Mouse (Mus musculus) forebrain, embryonic 15.5 days (tissue): Measurements from ENCODE around the gene Gm45711. TPM values are rescaled to one million over a fixed set of nuclear protein-coding genes. Genes with fewer than 3 reads are reported as not detected.
"Not testable (repeated sequence)": the region's sequence is repeated elsewhere in the genome, so short reads cannot be mapped to it uniquely, and the experiment has no call there.

Source experiments
- ATAC-seq: fragments of 200-750 bp; cut with Nextera tagmentation; replicated peaks from 2 replicates; pipeline ENCODE4 v1.8.0; 2017; ENCODE audit warnings: mild to moderate bottlenecking, moderate TSS enrichment, moderate library complexity
- H3K27ac ChIP-seq: fragments of 300-500 bp; sonication (generic); replicated peaks from 2 replicates; pipeline ENCODE4 v1.5.1; 2015; ENCODE audit warnings: mild to moderate bottlenecking, inconsistent platforms
- H3K27me3 ChIP-seq: fragments of 300-500 bp; sonication (generic); 2 replicates; pipeline ENCODE4 v1.6.1; 2015; ENCODE audit warnings: inconsistent platforms
- H3K36me3 ChIP-seq: fragments of 300-500 bp; sonication (generic); 2 replicates; pipeline ENCODE4 v1.6.1; 2015; ENCODE audit warnings: mild to moderate bottlenecking, inconsistent platforms
- H3K4me1 ChIP-seq: fragments of 300-500 bp; sonication (generic); 2 replicates; pipeline ENCODE4 v1.6.1; 2015; ENCODE audit warnings: inconsistent platforms
- H3K4me2 ChIP-seq: fragments of 300-500 bp; sonication (generic); replicated peaks from 2 replicates; pipeline ENCODE4 v1.6.1; 2015; ENCODE audit warnings: mild to moderate bottlenecking, inconsistent platforms
- H3K4me3 ChIP-seq: fragments of 300-500 bp; sonication (generic); 2 replicates; pipeline ENCODE4 v1.5.1; 2015; ENCODE audit warnings: mild to moderate bottlenecking, inconsistent platforms
- H3K9ac ChIP-seq: fragments of 300-500 bp; sonication (generic); replicated peaks from 2 replicates; pipeline ENCODE4 v1.6.1; 2015; ENCODE audit warnings: mild to moderate bottlenecking, inconsistent platforms
- H3K9me3 ChIP-seq: fragments of 300-500 bp; sonication (generic); 2 replicates; pipeline ENCODE4 v1.6.1; 2016; ENCODE audit warnings: inconsistent platforms
- WGBS: fragments of 180-500 bp; shearing (Covaris S2); methylation state at CpG from one replicate; pipeline ENCODE4 v1.1.7; 2015; ENCODE audit warnings: mixed read lengths; 5-methylcytosine and 5-hydroxymethylcytosine counted together
- polyA plus RNA-seq: library from polyadenylated mRNA; unstranded; fragments of >200 nt; fragmentation: Nextera tagmentation; extraction: Ambion mirVana; gene quantifications from 2 replicates; pipeline ENCODE4 v1.2.1, GENCODE M21; 2015

Gene Gm45711
- polyA plus RNA-seq, 1 experiment from 2014 or later: not detected

- WGBS: 94% methylated on average over 3 of the region's 3 CpGs
- not testable (repeated sequence) for H3K9ac ChIP-seq, ATAC-seq, H3K4me1 ChIP-seq, H3K4me3 ChIP-seq, H3K27ac ChIP-seq, H3K9me3 ChIP-seq, H3K36me3 ChIP-seq, H3K4me2 ChIP-seq, H3K27me3 ChIP-seq
Measured at GRCm38 (mm10) chr8:104312023-104312422, 2.1 kb upstream of the Gm45711 start.

GRCm38 (mm10) chr8:104308341-104308740 is 1.5 kb downstream of the Gm45711 start:
- not testable (repeated sequence) for H3K27me3 ChIP-seq, H3K9ac ChIP-seq, ATAC-seq, H3K4me3 ChIP-seq, H3K27ac ChIP-seq, H3K4me2 ChIP-seq, H3K9me3 ChIP-seq, H3K4me1 ChIP-seq, H3K36me3 ChIP-seq
- 74% methylated on average over 6 of the region's 6 CpGs for WGBS

GRCm38 (mm10) chr8:104304962-104305361 is 4.9 kb downstream of the Gm45711 start:
- no peak for ATAC-seq
- WGBS: 90% methylated on average over 11 of the region's 11 CpGs
- Histone ChIP-seq H3K4me3 (no peak overlapping the region), H3K4me2 (no peak overlapping the region), H3K36me3 (no peaks in the 10 kb centered on the region), H3K27me3 (no peaks in the 10 kb centered on the region), H3K9me3 (no peaks in the 10 kb centered on the region), H3K27ac (no peak overlapping the region), H3K9ac (no peak overlapping the region), H3K4me1 (peaks cover 14% of the 10 kb centered on the region)

- not testable (repeated sequence) for H3K27me3 ChIP-seq, H3K9me3 ChIP-seq, H3K9ac ChIP-seq, H3K27ac ChIP-seq, H3K4me2 ChIP-seq, H3K4me3 ChIP-seq, H3K36me3 ChIP-seq, ATAC-seq
- peaks cover 14% of the 10 kb centered on the region for H3K4me1 ChIP-seq
- WGBS: 95% methylated on average over 4 of the region's 4 CpGs
Measured at GRCm38 (mm10) chr8:104302536-104302935, 7.3 kb downstream of the Gm45711 start.

- not testable (repeated sequence) for H3K9ac ChIP-seq, H3K4me3 ChIP-seq, H3K36me3 ChIP-seq, H3K4me2 ChIP-seq, H3K27me3 ChIP-seq, H3K9me3 ChIP-seq
- Histone ChIP-seq H3K4me1 (peaks cover 14% of the 10 kb centered on the region), H3K27ac (0 out of 2 replicates have a peak overlapping the region, but pooled peaks have one; percentile 11)
- WGBS: 0% methylated on average over 3 of the region's 3 CpGs
- peak; percentile 88 for ATAC-seq
Measured at GRCm38 (mm10) chr8:104301577-104301976, 8.3 kb downstream of the Gm45711 start.

- no peaks in the 10 kb centered on the region for H3K4me1 ChIP-seq
- H3K4me3 ChIP-seq: no peak overlapping the region
- 85% methylated on average over 1 of the region's 1 CpGs for WGBS
- ATAC-seq: no peak
- no peak overlapping the region for H3K4me2 ChIP-seq
- H3K27ac ChIP-seq: no peak overlapping the region
- H3K9me3 ChIP-seq: no peaks in the 10 kb centered on the region
- H3K36me3 ChIP-seq: no peaks in the 10 kb centered on the region
- no peaks in the 10 kb centered on the region for H3K27me3 ChIP-seq
- H3K9ac ChIP-seq: no peak overlapping the region
Measured at GRCm38 (mm10) chr8:104294396-104294795, 15.5 kb downstream of the Gm45711 start.

- H3K27me3 ChIP-seq, H3K9me3 ChIP-seq, H3K4me2 ChIP-seq, H3K4me3 ChIP-seq, H3K9ac ChIP-seq, H3K36me3 ChIP-seq, H3K27ac ChIP-seq, H3K4me1 ChIP-seq, ATAC-seq: not testable (repeated sequence)
- 89% methylated on average over 12 of the region's 12 CpGs for WGBS
Measured at GRCm38 (mm10) chr8:104293081-104293480, 16.8 kb downstream of the Gm45711 start, which contains the start of gene Cmtm2a. Gene Cmtm2a (minus strand): TSS chr8:104293181.

GRCm38 (mm10) chr8:104268937-104269440 is 40.9 kb downstream of the Gm45711 start:
- Histone ChIP-seq H3K4me2 (no peak overlapping the region), H3K4me1 (no peaks in the 10 kb centered on the region), H3K9me3 (no peaks in the 10 kb centered on the region), H3K27ac (no peak overlapping the region), H3K27me3 (no peaks in the 10 kb centered on the region), H3K36me3 (peaks cover 3% of the 10 kb centered on the region; the same call in 1 of the 2 replicates), H3K9ac (no peak overlapping the region), H3K4me3 (no peak overlapping the region)
- ATAC-seq: no peak
- whole genome bisulfite sequencing: 86% methylated on average over 6 of the region's 6 CpGs

GRCm38 (mm10) chr8:104268368-104268767 is 41.5 kb downstream of the Gm45711 start:
- H3K4me1 ChIP-seq: no peaks in the 10 kb centered on the region
- H3K4me2 ChIP-seq: no peak overlapping the region
- H3K9me3 ChIP-seq: no peaks in the 10 kb centered on the region
- H3K9ac ChIP-seq: no peak overlapping the region
- no peak overlapping the region for H3K27ac ChIP-seq
- ATAC-seq: no peak
- peaks cover 10% of the 10 kb centered on the region; the same call in 1 of the 2 replicates for H3K36me3 ChIP-seq
- H3K4me3 ChIP-seq: no peak overlapping the region
- H3K27me3 ChIP-seq: no peaks in the 10 kb centered on the region

- H3K4me2 ChIP-seq, ATAC-seq, H3K27ac ChIP-seq, H3K9me3 ChIP-seq, H3K9ac ChIP-seq, H3K4me3 ChIP-seq, H3K27me3 ChIP-seq, H3K4me1 ChIP-seq: not testable (repeated sequence)
- peaks cover 10% of the 10 kb centered on the region; the same call in 1 of the 2 replicates for H3K36me3 ChIP-seq
- 96% methylated on average over 22 of the region's 22 CpGs for WGBS
Measured at GRCm38 (mm10) chr8:104264271-104264935, 45.5 kb downstream of the Gm45711 start.

GRCm38 (mm10) chr8:104261802-104262201 is 48.1 kb downstream of the Gm45711 start:
- H3K27me3 ChIP-seq, H3K9me3 ChIP-seq, H3K27ac ChIP-seq, H3K4me3 ChIP-seq, ATAC-seq, H3K4me1 ChIP-seq, H3K9ac ChIP-seq, H3K4me2 ChIP-seq: not testable (repeated sequence)
- H3K36me3 ChIP-seq: peaks cover 30% of the 10 kb centered on the region
- WGBS: 94% methylated on average over 5 of the region's 5 CpGs

- WGBS: 80% methylated on average over 3 of the region's 3 CpGs
- peaks cover 7% of the 10 kb centered on the region for H3K36me3 ChIP-seq
- no peaks in the 10 kb centered on the region for H3K27me3 ChIP-seq
- H3K4me2 ChIP-seq: no peak overlapping the region
- no peaks in the 10 kb centered on the region for H3K9me3 ChIP-seq
- peaks cover 16% of the 10 kb centered on the region for H3K4me1 ChIP-seq
- H3K9ac ChIP-seq: no peak overlapping the region
- no peak for ATAC-seq
- no peak overlapping the region for H3K4me3 ChIP-seq
- H3K27ac ChIP-seq: no peak overlapping the region
Measured at GRCm38 (mm10) chr8:104253016-104253415, 56.9 kb downstream of the Gm45711 start.

GRCm38 (mm10) chr8:104251461-104251860 is 58.4 kb downstream of the Gm45711 start:
- H3K27me3 ChIP-seq: no peaks in the 10 kb centered on the region
- no peaks in the 10 kb centered on the region for H3K36me3 ChIP-seq
- peak overlapping the region; percentile 75 for H3K9ac ChIP-seq
- peaks cover 29% of the 10 kb centered on the region for H3K4me1 ChIP-seq
- H3K9me3 ChIP-seq: no peaks in the 10 kb centered on the region
- no peak overlapping the region for H3K27ac ChIP-seq
- H3K4me2 ChIP-seq: peak overlapping the region; percentile 67
- 0% methylated on average over 7 of the region's 7 CpGs for WGBS
- H3K4me3 ChIP-seq: peak overlapping the region; percentile 74
- no peak for ATAC-seq
